Mouse (Mus musculus) C2C12 (cell line): ENCODE measurements around the gene Nol7.

Experiments used
- CTCF ChIP-seq: IDR thresholded peaks from one replicate; pipeline ENCODE4 v1.5.1; 2011; ENCODE audit not compliant: control insufficient read depth, insufficient read depth, insufficient read length
- MAX ChIP-seq: IDR thresholded peaks from one replicate; pipeline ENCODE4 v1.6.1; 2011; ENCODE audit warnings: mild to moderate bottlenecking, control low read depth
- MYOD1 ChIP-seq: IDR thresholded peaks from one replicate; pipeline ENCODE4 v1.6.1; 2011; ENCODE audit warnings: low read depth; ENCODE audit not compliant: control insufficient read depth, insufficient read length

DNA sequence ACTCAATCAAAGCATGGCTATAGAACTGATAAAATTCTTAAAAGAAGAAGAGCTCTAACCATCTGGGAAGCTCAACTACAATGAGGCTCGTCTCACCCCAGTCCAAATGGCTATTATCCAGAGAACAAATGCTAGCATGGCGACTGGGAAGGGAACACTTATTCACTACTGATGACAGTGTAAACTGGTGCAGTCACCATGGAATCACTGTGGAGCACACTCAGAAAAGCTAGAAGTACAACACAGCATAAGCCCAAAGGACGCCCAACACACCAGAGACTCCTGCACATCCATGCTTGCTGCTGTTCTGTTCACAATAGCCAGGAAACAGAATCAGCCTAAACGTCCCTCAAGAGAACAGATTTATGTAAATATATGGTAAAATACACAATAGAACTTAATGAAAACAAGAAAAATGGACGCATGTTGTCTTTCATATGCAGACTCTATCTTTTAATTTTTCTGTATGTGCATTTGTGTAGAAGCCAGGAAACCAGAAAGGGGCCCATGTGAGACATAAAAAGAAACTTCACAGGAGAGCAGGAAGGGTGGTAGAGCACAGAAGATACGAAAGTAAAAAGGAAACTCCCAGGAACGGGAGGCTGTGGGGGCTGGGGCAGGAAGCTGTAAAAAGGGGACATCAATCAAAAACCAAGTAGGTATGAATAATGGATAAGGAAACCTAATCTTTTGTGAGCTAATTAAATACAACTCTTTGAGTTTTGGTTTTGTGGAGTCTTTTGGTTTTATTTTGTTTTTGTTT lies 54.8 kb downstream of the Nol7 start:
- TF ChIP-seq CTCF (no peak), MAX (no peak), MYOD1 (no peak)
